Mouse (Mus musculus): ENCODE results near the gene Mt1.

Mt1 gene

DNA sequence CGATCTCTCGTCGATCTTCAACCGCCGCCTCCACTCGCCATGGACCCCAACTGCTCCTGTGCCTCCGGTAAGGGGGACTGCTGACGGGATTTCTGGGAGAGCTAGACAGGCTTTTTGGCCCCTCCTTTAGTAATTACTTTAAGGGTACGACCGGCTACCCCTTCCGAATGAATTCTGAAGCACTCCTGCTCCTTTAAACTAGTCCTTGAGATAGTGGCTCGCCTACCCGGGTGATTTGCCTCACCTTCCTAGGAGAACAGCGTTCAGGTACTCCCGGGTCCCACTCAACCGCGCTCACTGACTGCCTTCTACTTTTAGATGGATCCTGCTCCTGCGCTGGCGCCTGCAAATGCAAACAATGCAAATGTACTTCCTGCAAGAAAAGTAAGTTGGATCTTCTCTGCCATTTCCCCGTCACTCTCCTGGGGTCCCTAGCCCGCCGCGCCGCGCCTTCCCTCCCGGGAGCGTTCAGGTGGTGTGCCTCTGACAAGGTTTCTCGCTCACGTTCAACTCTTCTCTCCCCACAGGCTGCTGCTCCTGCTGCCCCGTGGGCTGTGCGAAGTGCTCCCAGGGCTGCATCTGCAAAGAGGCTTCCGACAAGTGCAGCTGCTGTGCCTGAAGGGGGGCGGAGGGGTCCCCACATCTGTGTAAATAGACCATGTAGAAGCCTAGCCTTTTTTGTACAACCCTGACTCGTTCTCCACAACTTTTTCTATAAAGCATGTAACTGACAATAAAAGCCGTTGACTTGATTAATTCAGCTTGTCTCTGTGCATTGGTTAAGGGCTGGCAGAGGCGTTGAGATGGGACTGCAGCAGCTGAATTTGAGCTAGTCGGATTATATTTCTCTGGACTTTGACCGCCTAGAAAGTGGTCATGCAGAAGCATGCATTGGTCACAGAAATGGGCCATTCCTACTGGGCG is 5.8 kb upstream of the Mt1 start:
- DNase-seq (ENCODE audit: low read depth, low spot score) = peak; percentile 39

DNA sequence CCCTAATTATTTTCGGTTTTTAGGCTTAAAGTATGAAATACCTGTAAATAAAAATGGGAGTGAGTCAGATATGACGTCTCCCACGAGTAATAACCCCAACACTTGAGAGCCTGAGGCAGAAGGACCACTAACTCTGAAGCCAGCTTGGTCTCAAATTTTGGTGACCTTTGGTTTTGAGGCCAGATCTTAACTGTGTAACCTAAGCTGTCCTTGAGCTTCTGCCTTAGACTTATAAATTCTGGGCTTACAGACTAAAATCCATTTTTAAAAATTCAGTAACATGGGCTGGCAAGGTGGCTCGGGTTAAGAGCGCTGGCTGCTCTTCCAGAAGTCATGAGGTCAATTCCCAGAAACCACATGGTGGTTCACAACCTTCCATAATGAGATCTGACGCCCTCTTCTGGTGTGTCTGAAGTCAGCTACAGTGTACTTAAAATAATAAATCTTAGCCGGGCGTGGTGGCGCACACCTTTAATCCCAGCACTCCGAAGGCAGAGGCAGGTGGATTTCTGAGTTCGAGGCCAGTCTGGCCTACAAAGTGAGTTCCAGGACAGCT is 5.0 kb upstream of the Mt1 start:
- no peak for DNase-seq (ENCODE audit: low read depth, low spot score)

DNA sequence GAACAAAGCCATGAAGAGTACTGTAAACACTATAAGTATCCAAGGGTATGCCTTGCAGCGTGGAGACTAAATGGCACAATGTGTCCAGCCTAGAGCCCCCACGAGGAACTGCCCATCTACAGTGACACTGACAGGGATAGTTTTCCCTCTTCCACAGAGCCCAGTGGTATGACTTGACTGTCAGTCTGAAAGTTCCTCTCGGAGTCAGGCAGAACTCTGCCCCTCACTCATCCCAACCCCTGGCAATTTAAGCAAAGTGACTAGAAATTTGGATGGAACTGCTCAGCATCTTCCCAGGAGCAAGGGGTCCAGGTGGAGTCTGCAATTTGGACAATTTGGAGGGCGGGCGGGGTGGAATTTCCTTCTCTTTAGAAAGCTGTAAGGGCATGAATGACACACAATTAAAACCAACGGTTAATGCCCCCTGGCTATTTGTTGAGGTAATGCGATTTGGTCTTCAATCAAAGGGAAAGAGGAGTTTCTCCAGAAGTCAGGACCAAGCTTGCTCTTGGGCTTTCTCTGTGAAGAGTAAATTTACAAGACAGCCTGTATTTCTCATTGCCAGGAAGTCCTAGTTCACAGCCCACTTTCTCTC is 4.2 kb upstream of the Mt1 start:
- no peak for DNase-seq (ENCODE audit: low read depth, low spot score)

DNA sequence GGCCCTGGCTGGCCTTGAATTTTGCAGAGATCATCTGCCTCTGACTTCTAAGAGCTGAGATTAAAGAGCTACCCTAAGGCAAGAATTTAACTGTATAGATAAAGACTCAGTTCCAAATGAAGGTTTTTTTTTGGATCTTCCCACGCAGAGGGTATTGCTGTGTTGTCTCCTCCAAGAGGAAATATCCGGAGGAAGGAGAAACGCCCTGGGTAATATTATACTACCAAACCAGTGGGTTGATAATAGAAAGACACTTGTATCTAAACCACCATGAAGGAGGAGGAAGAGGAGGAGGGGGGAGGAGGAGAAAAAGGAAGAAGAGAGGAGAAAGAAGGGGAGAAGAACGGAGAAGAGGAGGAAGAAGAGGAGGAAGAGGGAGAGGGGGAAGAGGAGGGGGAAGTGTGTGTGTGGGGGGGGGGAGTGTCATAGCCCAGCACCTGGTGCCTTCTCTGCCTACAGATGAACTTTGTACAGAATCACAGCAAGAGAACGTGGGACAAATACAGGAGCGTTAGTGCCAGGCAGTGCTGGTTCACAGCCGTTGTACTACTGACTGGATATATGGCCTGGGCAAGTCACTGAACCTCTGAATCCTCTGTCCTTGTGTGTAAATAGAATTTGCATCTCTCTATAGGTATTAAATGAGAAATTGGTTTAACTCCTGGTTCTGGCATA is 1.0 kb upstream of the Mt1 start:
- DNase-seq (ENCODE audit: low read depth, low spot score) = no peak

DNA sequence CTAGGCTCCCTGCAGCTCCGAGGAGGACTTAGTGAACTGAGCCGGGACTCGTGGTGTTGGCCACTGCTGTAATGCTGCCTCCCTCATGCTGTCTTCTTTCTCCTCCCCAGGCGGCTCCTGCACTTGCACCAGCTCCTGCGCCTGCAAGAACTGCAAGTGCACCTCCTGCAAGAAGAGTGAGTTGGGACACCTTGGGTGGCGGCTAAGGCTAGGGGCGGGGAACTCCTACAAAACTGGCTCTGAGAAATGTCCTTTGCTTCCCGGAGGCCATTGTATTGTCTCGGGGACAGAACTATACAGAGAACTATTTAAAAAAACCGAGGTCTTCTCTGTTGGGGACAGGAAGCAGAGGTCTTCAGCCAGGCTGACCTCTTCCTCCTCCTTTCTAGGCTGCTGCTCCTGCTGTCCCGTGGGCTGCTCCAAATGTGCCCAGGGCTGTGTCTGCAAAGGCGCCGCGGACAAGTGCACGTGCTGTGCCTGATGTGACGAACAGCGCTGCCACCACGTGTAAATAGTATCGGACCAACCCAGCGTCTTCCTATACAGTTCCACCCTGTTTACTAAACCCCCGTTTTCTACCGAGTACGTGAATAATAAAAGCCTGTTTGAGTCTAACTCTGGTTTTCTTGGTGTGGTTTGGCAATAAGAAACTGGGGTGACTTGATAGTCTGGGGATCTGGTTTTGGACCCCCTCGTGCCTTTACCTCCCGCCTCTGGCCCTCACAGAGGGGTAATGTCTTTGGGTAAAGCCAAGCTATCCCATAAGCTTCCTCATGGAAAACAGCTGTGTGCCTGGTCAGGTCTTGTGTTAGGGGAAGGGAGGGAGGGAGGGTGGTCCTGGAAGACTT is 1.1 kb downstream of the Mt1 start:
- DNase-seq (ENCODE audit: low read depth, low spot score) = no peak

DNA sequence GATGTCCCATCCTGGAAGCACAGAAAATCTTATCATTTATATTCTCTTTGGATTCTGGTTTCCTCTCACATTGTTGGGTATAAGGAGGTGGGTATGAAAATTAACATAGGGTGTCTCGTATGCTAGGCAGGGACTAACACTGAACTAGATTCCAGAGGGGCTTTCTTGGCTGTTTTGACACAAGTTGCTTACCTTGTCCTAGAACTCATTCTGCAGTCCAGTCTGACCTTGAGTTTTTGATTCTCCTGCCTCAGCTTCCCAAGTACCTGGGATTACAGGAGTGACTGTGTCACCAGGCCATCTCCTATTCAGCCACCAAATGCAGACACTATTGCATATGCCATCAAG is 1.7 kb downstream of the Mt1 start:
- no peak for DNase-seq (ENCODE audit: low read depth, low spot score)

DNA sequence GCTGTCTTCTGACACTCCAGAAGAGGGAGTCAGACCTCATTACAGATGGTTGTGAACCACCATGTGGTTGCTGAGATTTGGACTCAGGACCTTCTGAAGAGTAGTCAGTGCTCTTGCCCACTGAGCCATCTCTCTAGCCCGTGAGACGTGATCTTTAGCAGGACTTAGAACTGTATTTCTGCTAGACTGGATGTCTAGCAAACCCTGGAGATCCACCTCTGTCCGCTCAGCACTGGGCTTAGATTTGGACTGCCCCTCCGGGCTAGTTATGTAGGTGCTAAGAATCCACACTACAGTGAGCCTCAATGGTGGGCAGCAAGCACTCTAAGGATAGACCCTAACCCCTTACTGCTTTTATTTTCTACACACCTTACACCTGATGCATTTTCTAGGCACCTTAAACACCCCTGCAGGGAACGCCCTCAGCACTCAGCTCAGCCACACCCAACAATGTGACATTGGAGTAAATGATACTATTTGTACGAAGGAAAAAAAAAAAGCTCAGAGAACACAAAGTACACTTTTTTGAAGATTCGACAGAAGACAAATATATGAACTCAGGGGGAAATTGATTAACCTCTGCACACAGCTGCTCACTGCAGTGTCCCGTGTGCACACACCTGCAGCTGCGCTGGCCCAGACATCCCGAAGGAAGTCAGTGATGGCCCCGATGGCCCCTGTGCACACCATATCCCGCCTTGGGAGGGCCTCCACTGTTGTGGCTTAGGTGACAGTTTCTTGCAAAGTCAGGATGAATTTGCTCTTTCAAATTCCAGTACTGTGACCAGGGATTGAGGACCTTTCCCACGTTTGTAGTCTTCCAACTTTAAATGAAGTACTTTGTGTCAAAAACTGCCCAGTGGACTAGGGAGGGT is 3.4 kb downstream of the Mt1 start:
- DNase-seq (ENCODE audit: low read depth, low spot score) = no peak

DNA sequence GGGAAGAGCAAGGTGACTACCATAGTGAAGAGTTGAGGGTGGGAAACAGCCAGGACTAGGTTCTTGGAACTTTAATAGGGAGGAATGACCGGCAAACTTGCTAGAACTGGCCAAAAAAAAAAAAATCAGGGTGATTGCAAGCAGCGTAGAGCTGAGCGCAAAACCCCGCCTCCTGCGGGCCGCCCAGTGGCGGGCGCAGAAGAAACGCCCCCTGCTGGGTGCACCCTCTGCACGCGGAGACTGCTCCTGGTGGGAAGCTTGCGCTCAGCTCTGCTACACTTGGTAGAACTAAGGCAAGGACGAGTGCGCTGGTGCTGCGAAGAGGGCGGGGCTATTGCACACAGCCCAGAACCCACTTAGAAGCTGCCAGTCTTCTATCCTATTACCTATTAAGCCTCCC is 4.2 kb downstream of the Mt1 start:
- peak; percentile 78 for DNase-seq (ENCODE audit: low read depth, low spot score)

DNA sequence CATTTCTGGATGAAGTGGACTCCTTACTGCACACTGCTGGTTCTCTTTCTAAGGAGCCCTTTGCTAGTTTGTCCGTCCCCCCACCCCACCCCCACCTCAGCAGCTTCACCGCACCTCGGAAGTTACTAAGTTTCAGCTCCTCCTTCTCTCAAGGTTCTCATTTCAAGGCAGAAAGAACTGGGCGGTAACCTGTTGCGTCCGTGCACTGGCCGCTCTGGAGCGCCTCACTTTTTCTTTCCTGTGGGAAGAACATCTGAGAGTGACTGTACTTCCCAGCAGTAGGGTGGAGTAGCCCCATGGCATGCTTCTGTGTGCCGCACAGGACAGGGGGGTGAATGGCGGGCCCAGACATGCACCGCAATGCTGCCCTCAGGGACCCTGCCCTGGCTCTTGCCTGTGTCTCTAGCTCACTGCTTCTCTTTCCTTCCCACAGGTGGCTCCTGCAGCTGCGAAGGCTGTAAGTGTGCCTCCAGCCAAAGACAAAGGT is 5.5 kb downstream of the Mt1 start:
- no peak for DNase-seq (ENCODE audit: low read depth, low spot score)

DNA sequence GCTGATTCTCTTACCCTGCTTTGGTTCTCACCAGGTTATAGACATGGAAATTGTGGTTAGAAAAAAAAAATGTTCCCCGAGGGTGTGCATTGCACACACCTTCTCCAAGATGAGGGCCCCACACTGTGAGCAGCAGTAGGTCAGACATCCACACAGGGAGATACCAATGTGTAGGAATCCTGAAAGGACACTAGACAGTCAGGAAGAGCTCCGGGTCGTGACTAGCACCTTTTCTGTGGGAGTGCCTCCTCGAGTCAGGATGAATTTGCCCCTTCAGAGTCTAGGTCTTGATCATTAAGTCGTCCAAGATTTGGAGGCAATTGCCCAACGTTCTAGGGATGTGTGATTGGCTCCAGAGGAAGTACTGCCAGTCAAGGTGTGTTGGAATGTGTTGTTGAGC is 6.9 kb downstream of the Mt1 start:
- DNase-seq (ENCODE audit: low read depth, low spot score) = no peak

DNA sequence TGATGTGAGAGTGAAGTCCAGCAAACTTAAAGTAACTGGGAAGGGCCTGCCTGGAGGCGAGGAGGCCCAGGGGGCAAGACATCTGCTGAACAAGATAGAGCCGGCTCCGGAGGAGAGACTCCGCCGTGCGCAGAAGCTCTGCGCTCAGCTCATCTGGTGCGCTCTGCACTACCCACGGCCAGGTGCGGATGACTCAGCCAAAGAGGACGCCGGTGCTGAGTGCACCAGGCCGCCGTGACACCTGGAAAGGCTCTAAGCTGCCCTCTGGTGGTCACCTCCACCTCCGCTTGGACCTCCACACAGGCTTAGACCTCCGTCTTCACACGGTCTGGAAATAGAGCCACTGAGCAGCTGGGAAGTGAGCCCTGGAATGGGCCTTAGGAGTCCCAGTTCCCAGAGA is 7.7 kb downstream of the Mt1 start:
- peak; percentile 61 for DNase-seq (ENCODE audit: low read depth, low spot score)

DNA sequence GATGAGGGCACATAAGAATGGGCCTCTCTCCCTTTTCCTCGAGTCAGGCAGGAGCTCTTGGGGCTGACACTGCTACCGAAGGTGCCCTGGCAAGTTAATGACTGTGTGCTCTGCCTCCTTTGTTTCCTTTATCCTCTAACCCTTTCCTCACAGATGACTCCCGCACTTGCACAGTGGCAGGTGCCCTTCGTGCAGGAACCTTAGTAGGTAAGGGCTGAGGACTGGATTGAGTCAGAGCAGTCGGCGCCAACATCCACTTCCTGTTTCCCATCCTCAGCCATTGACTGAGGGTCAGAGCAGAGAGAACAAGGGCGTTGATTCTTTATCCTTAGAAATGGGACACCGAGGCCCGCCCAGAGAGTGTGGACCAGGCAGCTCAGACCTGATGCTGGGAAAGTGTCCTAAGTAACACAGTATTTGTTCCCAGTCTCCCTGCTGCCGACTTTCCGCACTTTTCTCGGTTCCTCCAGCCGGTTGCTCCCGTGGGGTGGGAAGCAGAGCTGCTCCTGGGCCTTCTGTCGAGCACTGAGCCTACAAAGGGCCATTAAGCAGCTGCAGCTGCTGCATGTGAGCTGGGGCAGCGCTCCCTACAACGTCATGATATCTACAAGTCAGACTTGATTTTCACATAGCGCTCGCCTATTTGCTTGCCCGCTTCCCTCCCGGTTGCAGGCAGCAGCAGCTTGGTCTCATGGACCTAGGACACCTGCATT is 8.6 kb downstream of the Mt1 start:
- DNase-seq (ENCODE audit: low read depth, low spot score) = peak; percentile 36

DNA sequence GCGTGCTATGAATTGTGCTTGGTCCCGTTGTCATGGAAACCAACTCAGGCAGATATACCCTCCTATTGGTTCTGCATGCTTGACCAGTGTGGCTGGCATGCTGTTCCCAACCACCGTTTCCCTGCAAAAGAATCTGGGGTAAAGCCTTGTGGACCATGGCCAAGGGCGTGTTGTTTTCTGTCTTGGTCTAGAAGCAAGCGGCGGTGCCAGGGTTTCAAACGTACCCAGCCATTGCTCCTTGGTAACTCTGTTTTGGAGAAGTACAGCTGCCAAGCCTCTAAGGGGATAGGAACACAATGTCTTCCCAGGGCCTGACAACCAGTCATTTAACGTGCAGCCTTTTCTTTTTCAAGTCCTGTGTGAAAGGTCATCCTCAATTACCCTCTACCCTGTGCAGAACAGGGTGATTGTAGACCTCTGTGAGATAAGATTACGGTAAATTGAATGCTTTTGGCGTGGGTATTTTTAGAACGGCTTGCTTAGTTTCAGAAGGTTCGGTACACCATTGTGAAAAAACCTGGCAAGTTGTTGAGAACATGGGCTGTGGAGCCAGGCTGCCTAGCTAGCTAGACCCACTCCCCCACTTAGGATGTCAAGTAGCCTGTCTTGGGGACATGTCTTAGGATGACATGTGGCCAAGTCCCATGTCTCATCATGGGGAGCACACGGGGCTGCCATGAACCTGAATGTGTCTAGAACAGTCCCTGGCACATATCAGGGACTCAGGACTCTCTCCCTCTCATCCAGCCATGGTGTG is 10.6 kb downstream of the Mt1 start:
- DNase-seq (ENCODE audit: low read depth, low spot score) = no peak

DNA sequence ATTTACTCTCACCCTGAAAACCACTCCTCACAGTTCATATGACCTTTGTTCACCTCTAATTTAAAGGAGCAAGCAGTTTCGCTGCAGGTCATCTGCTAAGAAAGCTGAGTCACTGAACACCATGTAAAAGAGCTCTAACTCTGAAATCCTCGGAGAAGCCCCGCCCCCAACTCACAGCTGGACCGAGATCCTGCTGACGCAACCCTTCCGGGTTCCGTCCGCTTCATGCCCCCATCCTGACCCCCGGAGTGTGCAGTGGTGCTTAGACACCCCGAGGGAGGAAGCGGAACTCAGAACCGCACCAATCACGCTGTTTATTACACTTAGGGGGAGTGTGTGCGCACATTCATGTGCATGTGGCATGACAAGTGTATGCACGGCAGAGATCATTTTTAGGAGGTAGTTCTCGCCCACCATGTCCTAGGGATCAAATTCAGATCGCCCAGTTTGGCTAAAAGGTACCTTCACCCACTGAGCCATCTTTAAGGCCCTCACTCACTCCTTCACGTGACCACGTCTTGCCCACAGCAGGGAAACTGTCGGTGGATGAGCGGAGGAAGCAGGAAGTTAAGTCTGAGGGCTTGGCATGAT is 12.3 kb downstream of the Mt1 start:
- peak; percentile 63 for DNase-seq (ENCODE audit: low read depth, low spot score)

DNA sequence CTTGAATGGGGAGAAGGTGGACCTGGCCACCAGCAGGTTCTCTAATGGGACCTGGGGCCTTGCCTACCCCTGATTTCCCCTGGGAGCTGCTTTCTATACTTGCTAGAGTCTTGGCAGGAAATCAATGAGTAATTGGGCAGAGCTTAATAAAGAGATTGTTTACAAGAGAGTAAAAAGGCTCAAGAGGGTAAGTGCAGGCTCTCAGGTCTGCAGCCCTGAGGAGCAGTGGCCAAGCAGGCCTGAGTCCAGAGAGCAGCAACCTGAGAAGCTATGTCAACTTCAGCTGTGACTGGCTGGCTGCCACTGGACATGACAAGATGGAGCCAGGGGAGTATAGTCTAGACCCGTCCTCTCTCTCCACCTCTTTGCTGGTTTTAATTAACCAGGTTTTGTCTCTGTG is 14.0 kb downstream of the Mt1 start:
- no peak for DNase-seq (ENCODE audit: low read depth, low spot score)

DNA sequence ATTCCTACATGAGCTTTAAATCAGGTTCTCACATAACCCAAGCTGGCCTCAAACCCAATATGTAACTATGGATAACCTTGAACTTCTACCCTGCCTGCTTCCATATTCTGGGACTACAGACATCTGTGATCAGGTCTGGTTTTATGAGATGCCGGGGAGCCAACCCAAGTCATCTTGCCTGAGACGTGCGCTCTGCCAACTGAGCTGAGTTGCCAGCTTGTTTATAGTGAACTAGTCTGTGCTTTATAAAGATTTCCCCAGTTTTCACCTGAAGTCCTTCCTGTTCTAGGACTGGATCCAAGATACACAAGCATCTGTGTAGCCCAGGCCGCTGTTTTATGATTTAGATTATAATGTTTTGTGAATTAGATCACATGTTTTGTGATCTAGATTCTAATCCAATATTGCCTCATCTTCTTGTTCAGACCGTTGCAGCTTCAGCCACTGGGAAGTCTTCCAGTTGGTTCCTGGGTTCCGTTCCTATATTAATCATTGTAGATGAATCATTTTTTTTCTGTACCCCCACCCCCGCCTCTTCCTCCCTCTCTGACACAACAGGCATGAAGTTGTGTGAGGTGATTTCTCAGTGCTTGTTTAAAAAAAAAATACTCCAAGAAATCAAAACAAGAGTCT is 15.8 kb downstream of the Mt1 start:
- no peak for DNase-seq (ENCODE audit: low read depth, low spot score)

DNA sequence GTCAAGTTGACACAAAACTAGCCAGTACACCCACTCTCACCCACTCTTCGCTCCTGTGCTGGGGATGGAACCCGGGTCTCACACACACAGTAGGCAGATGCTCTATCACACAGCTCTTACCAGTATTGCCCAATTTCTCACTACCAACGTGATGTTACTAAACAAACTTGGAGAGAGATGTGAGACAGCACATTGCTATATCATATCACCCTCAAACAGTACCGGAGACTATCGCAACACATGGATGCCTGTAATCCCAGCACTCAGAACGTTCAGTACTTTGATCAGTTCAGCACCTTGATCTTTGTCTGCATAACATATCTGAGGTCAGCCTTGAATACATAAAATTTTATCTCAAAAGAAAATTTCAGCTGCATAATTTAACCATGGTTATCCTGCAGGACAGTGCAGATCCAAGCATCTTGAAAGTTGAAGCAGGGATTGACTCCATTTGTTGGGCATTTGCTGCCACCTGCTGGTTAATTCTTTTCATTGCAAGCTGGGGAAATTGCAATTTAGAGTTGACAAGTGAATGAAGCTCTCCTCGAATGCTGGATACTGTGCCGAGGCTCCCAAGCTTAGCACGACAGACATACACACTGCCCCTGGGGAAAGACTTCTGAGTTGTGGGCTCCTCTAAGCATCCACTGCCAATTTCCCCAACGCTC is 20.5 kb downstream of the Mt1 start:
- DNase-seq (ENCODE audit: low read depth, low spot score) = peak; percentile 80

DNA sequence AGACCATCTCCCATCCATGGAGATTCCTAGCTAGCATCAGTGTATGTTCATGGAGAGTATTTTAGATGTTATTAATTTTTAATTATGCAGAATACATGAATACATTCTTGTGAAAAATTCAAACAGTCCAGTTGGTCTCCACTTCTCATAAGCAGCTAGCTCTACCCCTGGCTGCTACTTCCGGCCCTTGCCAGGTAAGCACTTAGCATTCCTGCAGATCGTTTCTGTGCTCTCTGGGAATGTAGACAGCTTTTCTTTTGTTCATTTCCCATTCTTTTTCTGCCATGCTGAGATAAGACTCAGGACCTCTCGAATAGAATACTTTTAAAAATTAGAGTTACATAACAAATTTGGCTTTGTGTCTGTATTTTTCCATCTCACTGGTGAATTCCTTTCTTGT is 25.2 kb downstream of the Mt1 start:
- DNase-seq (ENCODE audit: low read depth, low spot score) = no peak
